Mouse (Mus musculus) mouse trophoblast stem cell (cell line): Measurements from ENCODE around the gene Tmem233.

Source experiments
- in situ Hi-C, 2 experiments: fragments of 300-500 bp; cut with MseI, MboI; formaldehyde crosslinking; loops; 2 replicates in 1 of 2; 3 replicates in 1 of 2; pipeline ENCODE4 v1.15.1; 2025

The Tmem233 gene

GRCm38 (mm10) chr5:116004271-116004670 is 78.8 kb downstream of the Tmem233 start:
- in situ Hi-C loops: no loop called here

- in situ Hi-C loops: no loop called here
Measured at GRCm38 (mm10) chr5:116003825-116004224, 79.2 kb downstream of the Tmem233 start.

GRCm38 (mm10) chr5:116003154-116003553 is 79.9 kb downstream of the Tmem233 start:
- in situ Hi-C loops: no loop called here

GRCm38 (mm10) chr5:115997376-115997775 is 85.7 kb downstream of the Tmem233 start:
- in situ Hi-C loops: no loop called here

- in situ Hi-C loops: no loop called here
Measured at GRCm38 (mm10) chr5:115994101-115994500, 88.9 kb downstream of the Tmem233 start.

- in situ Hi-C loops: no loop called here
Measured at GRCm38 (mm10) chr5:115991717-115992116, 91.3 kb downstream of the Tmem233 start.
